Mouse (Mus musculus) right cerebral cortex, postnatal 4 days (tissue): ENCODE results near the gene Nbea.
"Not testable (repeated sequence)": the region's sequence is repeated elsewhere in the genome, so short reads cannot be mapped to it uniquely, and the experiment has no call there.

Experiments
- DNase-seq: peaks from one replicate; pipeline ENCODE4 v3.0.0-alpha.2; 2022

Gene Nbea

GRCm38 (mm10) chr3:55651877-55652276 is 531.6 kb downstream of the Nbea start:
- no peak for DNase-seq

DNA sequence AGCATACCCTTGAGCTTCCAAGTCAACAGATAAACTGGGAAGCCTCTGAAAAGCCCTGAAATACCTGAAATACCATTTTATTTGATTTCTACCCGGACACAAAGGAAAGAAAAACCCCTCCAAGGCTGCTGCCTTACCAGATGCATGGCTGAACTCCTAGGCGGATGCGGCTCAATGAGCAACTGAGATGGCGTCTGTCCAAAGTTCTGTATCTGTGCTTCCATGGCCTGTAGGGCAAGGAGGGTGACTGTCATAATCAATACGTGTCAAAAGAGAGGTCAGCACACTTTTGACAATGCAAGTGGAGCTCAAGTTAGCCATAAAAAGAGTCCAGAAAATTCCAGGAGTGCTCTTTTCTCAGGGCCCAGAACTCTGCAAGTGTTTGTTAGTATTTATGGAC is 534.0 kb downstream of the Nbea start:
- no peak for DNase-seq

DNA sequence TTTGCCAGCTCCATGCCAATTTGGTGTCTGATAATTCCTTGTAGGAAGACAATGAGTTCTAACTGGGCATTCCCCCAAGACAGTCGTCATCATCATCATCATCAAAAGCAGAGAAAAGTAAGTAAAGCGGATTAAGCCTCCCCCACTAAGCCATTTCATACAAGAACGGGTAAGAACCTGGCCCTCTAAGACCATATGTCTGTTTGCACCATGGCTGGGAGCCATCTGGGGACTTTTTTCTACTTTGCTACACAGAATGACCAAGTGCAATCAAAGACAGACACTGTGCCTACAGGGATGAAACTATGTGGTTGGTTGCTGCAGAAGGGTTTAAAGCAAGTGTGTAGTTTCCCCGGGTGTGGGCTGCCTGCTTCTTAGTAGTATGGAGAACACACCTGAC is 535.2 kb downstream of the Nbea start:
- no peak for DNase-seq

DNA sequence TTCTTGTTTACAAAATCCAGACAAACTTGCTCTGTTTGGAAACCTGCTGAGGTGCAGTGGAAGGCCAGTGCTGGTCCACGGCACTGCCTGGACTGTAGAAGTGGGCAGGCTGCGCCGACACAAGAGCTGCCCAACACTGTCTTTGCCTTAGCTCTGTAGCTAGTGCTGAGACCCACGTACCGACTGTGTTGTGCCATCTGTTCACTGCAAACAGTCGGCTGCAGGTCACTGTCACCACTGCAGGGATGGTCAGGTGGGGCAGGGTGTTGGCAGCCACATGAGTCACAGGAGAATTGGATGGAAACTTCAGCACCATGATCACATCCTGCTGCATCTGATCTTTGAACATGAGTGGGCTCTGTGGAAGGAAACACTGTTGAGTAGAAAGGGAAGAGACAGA is 536.3 kb downstream of the Nbea start:
- DNase-seq: no peak

- DNase-seq: no peak
These were observed 537.1 kb downstream of the Nbea start for GRCm38 (mm10) chr3:55646437-55646836.

- DNase-seq: no peak
These were observed 539.4 kb downstream of the Nbea start for GRCm38 (mm10) chr3:55644035-55644618.

- DNase-seq: no peak
These were observed 545.8 kb downstream of the Nbea start for GRCm38 (mm10) chr3:55637660-55638059.

GRCm38 (mm10) chr3:55635542-55636172 is 547.8 kb downstream of the Nbea start:
- DNase-seq: no peak

DNA sequence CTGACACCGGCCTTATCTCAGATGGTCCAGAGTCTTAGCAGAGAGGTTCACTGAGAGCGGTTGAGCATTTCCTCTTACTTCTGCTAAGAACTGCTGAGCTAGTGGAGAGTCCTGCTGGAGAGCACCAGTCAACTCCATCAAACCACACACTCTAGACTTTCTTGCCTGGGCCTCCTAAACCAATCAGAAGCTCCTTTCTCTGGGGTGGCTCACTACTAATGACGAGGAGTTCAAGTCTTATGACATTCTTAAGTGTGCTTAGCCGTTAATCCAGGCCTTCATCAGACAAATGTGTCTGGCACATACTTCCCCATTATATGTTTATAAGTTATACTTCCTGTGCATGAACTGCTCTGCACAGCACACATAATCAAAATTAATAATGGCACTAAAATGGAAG is 556.4 kb downstream of the Nbea start:
- DNase-seq: no peak

- DNase-seq: not testable (repeated sequence)
These were observed 561.5 kb downstream of the Nbea start for GRCm38 (mm10) chr3:55621958-55622357.

GRCm38 (mm10) chr3:55618396-55618795 is 565.1 kb downstream of the Nbea start:
- DNase-seq: no peak

DNA sequence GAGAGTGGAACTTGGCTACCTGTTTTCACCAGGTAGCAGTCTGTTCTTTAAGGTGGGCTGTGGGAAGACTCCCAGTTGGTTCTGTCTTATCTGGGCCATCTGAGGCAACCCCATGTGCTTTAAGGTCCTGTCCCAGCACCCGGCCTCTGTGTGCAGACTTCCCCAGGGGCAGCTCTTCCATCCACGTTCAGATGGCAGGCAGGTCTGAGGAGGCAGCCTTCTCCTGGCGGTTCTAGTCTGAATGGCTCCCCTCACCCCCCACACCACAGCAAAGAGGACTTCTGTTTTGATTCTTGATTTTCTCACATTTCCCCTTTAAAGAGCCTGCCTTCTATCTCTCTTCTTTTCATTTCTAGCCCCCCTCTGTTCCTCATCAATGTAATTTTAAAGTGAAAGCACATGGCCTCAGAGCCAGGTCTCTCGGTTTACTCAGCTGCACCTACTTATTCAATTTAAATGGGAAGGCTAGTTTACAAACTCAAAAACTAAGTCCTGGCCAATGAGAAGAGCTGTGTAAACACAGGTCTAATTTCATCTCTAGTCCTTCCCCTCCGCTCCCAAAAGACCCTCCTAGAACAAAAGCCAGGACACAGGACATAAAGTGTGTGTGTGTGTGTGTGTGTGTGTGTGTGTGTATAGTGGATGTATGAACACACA is 570.9 kb downstream of the Nbea start:
- no peak for DNase-seq

GRCm38 (mm10) chr3:55612023-55612422 is 571.5 kb downstream of the Nbea start:
- no peak for DNase-seq

DNA sequence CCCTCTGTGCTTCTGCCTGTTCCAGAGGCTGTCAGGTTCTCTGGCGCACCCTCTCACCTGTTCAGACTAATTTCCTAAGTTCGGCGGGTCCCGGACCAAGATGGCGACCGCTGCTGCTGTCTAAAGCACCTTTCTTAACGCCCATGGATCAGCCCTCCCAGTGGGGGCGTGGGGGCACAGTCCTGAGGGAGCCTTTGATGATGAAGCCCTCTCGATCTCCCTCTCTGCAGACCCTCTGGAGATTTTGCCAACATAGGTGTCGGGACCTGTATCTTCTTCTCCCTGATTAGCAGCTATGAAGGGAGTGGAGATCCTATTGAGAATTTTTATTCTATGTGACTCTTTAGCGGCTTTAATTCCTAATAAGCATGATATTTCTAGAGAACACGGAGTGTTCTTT is 573.3 kb downstream of the Nbea start:
- no peak for DNase-seq

DNA sequence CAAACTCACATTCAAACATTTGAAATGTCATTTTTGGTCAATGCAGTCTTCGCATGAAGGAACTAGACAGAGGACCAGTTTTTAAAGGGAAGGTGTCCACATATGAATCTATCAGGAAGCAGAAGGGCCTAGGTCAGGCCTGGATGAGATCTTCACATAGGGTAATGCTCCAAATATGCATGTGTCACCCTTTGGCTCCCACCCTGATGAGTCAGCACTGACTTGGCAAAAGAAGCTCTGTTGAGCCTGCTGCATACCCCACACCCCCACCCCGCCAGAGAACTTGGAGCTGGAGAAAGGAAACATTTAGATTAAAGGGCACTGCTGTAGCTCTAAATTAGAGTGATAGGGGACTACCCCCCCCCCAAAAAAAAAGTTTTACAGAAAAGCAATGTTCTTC is 583.2 kb downstream of the Nbea start:
- DNase-seq: no peak

DNA sequence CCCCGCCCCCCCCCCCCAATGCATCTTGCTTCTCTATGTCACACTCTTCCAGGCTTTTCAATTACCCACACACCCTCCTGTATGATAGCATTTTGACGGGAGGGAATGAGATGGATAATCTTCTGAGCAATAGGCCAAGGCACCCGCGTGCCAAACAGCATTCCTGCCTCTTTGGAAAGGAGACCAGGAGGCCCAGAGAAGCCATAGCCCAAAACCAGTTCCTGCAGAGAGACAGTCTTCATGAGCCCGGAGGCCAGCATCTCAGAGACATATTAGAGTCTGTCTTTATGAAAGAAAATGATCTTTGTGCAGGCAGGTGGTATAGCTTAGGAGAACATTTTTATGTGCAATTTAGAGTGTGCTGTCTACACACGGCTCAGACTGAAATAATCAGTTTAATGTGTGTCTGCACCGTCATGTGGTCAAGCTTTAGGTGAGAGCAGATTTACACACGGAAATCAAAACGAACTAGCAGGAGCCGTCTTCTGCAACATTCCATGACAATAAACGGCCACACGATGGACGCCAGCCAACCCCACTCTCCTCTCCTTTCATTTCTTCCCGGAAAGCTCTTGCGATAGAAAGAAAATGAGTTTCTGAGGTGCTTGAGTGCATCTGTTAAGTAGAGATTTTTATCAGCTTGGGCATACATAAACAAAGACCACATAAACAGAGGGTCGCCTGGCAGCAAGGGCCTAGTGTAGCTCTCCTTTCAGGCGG is 584.0 kb downstream of the Nbea start:
- peak; percentile 35 for DNase-seq

DNA sequence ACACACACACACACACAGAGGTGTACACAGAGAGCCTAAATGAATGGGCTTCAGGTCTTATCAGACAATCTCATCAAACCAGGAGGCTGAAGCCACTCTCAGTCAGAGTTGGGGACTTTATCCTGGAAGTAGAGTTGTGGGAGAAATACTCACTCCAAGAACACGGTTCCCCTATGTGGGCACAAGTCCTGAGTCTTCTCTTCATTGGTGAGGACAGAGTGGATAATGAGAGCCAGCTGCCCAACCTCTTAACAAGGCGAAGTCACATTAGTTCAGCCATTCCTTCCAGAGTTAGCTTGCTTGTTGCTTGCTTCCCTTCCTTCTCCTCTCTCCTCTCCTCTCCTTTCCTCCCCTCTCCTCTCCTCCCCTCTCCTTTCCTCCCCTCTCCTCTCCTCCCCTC is 584.8 kb downstream of the Nbea start:
- DNase-seq: no peak

GRCm38 (mm10) chr3:55593312-55593711 is 590.2 kb downstream of the Nbea start:
- no peak for DNase-seq

DNA sequence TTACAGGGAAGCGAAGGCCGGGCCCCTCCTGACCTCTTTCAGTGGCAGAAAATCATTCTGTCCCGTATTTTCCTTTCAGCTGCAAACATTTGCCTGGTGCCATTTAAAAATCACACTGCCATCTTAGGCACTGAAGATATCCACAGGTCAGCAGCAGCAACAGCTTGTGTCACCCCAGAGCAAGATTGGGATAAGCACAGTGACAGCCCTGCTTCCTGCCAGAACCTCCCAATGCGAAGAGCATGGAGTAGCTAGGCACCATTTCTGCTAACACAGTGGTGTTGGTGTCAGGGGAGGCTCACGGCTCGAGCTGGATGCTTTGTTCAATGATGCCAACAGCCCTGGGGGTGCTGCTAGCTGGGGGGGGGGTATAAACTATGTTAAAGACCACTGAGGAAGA is 592.8 kb downstream of the Nbea start:
- DNase-seq: no peak

- DNase-seq: no peak
These were observed 593.2 kb downstream of the Nbea start for GRCm38 (mm10) chr3:55590291-55590690.

DNA sequence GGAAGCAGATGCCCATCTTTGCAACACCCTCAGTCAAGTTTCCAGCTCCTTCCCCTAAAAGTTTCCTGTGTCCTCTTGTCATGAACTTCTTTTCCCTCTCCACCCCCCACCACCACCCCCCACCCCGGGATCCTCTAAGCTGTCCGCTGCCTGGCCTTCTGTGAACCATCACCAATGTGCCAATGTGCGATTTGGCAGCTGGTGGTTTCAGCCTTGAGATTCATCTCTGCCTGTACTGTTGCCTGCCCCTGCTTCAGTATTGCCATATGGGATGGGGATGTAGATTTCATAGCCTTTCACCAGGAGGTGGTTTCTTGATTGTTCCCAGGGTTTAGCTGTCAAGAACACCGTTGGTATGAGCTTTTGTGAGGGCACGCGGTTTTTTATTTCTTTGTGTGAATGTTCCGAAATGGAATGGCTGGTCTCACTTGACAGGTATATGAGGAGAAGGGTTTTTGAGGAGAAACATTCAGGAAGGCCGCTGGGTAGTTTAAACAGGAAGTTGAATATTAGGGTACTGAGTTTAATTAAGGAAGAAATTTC is 594.0 kb downstream of the Nbea start:
- no peak for DNase-seq

GRCm38 (mm10) chr3:55587972-55588946 is 595.2 kb downstream of the Nbea start:
- DNase-seq: no peak
